Mouse (Mus musculus): ENCODE measurements at regions not wholly inside any gene's neighbourhood (a gene's known extent, or its start where the extent isn't known, plus 50 kb on each side); places are given as distances from the start of the nearest gene placed in this dataset.

DNA sequence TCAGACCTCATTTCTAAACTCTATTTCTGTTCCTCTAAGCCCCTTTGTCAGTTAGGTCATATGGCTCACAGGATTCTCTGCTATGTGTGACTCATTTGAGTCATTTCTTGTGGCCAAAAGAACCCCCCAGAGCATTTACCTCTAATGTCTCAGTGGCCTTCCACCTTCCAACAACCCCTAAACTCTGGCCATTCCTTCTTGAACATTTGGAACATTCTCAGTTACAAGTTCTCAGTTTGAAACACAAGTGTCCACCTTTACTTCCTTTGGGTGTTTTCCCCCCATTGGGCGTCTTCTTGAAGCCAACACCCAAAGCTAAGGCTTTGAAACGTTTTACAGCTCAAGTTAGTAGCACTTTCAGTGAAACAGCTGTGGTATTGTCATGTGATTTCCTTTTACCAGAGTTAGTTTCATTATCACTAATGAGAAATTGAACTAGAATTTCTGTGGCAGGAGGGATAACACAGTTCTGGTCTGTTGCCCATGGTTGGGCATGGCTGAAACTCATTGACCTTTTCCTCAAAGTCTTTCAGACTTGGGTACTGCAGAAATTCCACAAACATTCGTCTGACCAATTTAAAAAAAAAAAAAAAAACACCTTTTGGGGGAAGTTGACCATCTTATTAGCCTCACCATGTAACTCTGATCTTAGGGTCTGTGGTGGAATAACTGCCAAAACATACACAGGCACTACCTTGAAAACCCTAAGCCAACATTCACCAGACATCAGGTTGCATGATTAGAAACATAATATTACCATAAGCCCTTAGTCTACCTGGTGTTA is 201.8 kb downstream of the Nfkbiz start:
- peak; percentile 96 for ATAC-seq

DNA sequence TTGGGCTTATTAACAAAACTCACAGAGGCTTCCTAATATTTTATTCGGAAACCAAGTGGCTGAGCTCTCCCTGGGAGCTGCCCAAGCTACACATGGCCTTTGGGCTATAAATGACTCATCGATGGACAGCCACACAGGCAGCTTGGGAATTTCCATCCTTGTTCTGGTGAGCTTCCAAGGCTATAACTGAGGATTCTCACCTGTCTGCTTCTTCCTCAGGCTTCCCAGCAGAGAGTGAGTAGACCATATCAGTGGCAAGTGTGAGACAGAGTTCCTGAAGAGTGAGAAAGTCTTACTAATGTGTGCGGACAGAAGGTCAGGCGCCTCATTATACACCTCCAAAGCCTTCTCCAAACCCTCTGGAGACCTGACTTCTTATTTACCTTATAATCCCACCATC is 202.5 kb downstream of the Nfkbiz start:
- peak; percentile 0 for ATAC-seq

DNA sequence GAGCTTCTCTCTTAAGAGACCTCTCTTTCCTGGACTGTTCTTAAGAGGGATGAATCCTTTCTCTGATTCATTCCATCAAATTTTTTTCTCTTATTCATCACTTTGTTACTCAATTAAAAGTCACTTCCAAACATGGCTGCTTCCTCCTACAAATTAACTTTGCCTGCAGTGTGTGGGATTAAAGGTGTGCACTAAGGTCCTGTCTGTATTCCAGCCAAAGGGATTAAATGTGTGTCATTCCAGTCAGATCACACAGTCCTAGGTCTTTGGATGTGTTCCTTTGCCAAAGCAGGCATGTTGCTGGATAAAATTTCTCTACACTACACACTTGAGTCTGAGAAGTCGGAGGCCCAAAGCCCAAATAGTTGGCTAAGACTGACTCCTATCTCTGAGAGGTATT is 204.0 kb downstream of the Nfkbiz start:
- no peak for ATAC-seq

DNA sequence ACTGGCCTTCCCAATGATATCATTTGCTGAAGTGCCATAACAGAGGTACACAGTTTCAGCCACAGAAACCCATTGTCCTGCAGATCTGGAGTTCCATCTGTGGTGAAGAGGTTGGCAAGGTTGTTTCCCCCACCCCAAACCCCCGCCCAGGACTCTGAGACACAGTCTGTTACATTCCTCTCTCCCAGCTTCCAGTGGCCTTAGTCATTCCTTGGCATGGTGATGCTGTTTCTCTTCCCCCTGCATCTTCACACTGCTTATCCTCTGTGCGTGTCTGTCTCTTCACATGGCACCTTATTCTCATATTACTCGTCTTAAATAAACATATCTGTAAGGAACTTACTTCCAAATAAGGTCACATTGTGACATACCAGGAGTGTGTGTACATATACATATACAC is 206.5 kb downstream of the Nfkbiz start:
- ATAC-seq: no peak

DNA sequence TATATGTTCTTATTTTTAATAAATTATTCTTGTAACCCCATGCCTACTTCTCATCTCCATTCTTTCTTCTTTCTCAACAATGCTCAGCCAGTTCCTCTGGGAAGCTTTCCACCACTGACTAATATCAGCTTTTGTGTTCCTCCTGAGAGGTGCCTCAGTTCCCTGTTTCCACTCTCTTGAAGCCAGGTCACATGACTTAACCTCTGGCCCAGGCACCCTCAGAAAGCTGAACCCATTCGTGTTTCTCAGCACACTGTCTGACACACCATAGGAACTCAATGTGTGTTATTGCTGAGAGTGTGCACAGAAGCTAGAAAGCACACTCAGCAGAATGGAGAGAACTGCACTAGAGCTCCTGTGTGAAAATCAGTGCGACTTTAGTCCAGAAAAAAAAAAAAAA is 207.1 kb downstream of the Nfkbiz start:
- ATAC-seq: no peak

DNA sequence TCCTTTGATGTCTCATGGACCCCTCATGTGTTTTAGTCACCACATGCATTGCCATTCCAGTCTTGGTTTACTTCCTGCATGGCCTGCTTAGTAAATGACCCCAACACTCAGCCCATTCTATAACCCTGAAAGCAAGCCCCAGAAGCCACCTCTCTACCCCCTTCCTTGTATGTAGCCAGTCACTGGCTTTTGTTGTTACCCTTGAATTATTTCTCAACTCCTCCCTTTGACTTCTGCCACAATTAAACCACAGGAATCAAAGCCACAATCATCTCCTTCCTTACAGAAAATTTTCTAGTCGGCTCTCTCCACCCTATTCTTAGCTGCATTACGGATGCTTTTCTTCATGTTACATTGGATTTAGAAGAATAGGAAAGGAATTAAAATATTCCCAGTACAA is 207.7 kb downstream of the Nfkbiz start:
- ATAC-seq: no peak

DNA sequence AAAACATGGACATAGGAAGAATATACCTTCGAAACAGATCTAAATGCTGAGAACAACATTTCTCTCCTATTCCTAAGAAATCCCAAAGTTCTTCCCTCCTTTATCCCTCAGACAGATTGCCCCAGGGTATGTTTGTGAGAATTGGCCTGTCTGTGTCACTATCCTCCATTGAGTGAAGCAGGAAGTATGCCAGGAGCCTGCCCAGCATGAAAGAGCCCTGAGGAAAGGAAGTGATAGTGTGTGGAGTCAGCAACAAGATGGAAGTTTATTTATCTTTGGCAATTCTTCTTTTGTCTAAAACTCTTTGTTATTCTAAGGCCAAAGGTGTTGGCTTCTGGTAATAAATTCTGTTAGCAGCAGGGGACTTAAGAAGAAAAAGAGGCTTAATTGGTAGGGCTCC is 211.2 kb downstream of the Nfkbiz start:
- ATAC-seq: no peak

DNA sequence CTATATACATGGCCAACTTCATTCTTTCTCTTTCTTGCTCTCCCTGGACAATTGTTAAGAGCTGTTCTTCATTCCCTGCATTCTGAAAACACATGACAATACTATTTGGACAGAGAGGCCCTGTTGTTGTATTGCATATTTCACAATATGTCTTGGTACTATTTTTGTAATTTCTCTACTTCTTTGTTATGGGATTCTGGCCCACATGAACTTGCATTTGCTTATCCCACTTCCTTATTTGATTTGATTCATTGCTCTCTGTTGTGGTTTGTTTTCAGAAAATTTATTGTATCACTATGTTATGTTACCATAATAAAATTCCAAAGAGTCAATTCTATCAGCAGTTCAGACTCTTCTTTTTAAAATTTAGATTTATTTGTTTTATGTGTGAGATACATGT is 215.3 kb downstream of the Nfkbiz start:
- ATAC-seq: no peak

DNA sequence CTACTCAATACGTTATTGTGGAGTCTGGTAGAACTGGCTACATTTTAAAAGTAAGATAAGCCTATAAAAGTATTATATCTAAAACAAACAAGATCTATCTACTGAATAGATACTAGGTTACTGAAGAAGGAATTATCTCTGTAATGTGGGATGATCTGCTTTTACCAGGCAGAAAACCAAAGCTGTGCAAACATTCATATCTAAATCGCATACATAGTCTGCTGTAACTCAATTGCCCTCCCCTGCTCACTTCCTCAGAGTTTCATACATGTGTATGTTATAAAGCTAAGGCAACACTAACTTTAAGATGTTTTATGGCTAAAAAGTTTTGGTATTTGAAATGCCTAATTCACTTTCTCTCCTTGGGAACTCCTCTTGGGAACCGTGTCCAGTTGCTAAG is 219.0 kb downstream of the Nfkbiz start:
- ATAC-seq: no peak

DNA sequence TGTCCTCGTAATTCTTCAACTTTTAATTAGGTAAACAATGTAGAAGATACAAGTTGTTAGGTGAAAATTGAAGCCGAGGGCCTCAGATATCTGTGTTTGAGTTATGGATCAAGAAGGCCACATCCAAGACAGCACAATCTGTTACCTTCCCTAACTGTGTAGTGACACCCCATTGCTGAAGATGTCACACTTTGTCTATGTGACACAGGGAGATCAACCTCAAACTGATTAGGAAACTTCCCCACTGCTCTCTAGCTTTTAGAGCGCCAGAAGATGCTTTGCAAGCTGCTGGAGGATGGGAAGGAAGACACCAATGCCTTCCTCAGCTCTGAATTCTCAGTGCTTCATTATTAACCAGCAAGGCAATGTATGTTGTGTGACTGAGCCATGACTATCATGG is 220.7 kb downstream of the Nfkbiz start:
- ATAC-seq: no peak

DNA sequence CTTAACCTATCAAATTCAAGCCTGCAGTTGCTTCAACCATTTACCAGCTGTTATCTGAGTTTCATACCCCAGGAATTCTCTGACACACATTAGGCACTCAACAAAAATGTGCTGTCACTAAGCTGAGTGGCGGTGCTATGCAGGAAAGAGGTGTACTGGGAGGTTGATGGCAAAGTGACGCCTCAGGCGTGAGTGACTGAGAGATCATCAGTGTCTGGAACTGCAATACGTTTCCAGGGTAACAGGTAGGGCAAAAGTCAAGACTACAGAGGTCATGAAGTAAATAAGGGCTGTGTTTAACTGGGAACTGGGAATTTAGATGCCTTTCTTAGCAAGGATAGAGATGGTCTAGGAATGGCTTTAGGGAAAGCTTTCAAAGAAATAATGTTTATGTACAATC is 221.2 kb downstream of the Nfkbiz start:
- no peak for ATAC-seq

DNA sequence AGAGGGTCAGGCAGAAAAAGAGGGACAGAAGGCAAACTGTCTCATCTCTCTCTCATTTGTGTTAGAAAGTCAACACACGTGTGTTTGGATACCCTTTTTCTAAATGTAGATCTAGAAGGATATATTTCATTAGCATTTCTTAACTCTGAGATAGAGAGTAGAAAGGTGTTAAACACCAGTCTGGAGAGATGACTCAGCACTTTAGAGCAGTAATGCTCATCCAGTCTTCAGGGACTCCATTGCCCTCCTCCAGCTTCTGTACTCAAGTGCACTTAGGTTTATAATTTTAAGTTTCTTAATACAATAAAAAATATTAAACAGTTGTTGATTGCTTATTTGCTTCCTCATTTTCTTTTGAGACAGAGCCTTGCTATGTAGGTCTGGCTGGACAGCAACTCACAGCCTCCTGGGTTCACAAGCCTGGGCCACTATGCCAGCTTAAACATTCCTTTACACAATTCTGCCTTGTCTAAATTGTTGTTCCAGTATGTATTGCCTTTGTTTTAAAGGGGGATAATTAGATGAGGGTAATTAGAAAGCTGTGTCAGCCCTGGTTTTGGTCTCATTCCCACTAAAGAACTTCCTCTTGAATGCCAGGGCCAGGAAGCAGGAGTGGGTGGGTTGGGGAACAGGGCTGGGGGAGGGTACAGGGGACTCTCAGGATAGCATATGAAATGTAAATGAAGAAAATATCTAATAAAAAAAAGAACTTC is 222.1 kb downstream of the Nfkbiz start:
- ATAC-seq: no peak

DNA sequence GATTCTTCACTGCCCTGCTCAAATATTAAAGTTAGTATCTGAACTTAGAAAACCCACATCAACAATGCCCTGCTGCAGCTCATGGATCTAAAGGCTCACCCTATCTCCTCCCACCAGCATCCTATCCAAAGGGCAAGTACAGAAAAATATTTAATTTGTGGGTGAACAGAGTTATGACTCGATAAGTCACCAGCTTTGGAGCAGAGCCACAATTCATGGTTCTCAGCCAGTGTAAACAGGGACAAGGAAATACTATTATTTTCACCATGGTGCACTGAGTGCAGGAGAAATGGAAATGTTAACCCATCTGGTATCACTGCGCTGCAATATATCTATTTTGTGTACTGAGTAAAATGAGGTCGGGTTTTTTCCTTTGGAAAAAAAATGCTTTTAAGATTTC is 225.8 kb downstream of the Nfkbiz start:
- no peak for ATAC-seq

DNA sequence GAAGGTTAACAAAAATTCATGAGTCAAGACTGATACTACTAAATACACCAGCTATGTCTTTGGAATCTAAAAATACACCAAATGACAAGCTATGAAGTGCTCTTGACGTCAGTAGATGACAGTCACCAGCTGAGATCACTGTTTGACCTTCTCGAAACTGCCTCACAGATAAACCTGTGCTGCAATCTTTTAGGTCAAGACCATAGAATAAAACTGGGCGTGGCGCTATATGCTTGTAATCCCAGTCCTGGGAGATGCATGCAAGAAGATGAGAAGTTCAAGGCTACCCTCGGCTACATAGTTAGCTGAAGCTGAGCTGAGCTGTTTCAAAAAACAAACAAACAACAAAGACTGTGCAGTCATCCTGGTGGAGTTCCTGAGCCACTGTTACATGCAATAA is 226.7 kb downstream of the Nfkbiz start:
- no peak for ATAC-seq

DNA sequence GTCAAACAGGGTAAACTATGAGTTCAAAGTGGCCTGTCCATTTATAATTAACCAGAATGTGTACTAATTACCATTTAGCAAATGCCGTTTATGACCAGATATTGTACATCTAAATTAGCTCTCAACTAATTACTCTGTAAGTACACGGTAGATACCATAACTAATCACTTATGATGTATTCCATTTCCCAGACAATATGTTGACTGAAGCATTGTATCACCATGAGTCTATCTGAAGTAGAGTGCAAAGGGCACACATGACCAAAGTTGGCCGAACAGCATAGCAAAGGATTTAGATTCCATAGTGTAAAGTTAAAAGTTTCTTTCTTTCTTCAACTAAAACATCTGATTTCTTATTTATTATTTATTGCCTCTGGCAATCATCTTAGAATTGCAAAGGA is 227.5 kb downstream of the Nfkbiz start:
- ATAC-seq: no peak

DNA sequence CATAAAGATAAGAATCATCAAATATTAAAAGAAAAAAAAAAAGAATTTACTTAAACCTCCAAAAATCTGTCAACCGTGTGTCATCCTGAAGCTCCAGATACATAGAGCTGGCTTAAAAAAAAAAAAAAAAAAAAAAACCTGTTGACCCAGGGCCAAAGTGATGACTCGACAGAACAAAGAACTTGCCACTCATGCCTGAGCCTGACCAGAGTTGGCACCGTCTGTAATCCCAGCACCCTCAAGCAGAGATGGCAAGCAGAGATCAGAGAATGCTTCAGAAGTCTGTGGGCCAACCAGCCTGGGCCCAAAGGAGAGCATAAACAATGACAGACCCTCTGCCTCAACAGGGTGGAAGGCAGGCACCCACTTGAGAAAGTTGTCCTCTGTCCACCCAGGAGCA is 230.3 kb downstream of the Nfkbiz start:
- ATAC-seq: no peak

DNA sequence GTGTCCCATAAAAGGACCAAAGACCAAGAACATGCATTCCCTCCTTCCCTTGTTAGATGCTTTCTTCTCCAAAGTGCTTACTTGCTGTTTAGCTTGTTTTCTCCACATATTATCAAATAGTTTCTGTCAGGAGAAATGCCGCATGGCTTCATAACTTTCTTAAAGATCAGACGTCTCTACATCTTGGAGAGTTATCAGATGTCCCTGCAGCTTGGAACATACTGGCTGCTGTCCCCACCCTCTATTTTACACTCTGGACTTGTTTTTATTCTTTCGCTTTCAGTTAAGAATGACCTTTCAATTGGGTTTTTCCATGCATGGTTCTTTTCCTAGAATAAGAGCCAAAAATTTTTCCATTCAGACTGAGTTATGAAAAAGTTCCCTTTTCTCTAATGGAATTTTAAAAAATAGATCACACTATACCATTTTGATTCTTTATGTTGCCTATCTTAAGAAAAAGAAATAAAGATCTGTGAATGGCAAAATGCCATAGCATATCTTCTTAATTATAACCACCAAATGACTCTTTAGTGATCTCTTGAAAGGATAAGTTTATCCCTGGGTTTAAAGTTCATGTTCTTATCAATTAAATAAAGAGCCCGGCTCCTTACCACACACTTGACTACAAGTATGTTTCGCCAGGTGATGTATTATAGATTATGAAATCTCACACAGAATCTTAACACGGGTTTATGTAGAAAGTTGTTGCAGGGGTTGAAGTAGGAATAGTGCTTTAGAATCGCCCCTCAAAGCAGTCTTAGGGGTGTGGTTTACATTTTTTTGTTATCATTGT is 232.1 kb downstream of the Nfkbiz start:
- ATAC-seq: no peak

DNA sequence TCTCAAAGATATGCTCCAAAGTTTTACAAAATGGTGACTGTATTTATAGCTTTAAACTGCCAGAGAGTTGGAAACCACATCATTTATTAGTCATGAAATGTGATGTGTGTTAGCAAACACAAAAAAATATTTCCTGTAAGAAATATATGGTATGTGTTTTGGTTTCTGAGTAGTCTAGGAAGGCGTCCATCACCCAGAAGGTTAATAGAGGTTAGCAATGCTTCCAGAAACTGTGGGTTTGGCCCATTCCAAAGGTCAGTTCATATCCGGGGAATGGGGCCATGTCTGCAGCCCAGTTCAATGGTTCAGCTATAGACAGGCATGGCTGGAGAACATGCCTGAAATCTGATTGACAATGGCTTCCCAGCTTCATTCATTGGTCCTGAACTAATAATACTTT is 235.1 kb downstream of the Nfkbiz start:
- ATAC-seq: no peak

DNA sequence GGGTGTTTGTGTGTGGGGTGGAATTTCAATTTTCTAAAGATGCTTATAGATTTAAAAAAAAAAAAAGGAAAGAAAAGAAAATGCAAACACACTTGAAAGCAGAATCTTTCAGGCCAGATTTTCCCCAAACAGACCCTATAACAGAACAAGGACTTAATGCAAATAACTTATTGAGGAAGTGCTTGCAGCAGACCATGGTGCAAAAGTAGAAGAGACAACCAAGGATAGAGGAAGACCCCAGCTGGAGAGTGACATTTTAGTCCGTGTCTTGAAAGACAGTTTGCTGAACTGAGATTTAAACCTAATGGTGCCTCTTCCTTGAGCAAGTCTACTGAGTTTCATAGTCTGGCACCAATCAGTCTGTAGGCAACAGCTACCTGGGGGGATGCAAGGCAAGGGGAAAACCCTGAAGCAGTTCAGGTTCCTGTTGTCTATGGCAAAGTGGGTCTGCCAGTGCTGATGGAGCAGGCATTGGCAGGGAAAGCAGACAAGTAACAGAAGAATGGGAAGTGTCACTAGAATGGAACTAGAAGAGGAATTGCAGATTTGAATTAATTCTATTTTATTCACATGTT is 249.2 kb downstream of the Nfkbiz start:
- no peak for ATAC-seq

DNA sequence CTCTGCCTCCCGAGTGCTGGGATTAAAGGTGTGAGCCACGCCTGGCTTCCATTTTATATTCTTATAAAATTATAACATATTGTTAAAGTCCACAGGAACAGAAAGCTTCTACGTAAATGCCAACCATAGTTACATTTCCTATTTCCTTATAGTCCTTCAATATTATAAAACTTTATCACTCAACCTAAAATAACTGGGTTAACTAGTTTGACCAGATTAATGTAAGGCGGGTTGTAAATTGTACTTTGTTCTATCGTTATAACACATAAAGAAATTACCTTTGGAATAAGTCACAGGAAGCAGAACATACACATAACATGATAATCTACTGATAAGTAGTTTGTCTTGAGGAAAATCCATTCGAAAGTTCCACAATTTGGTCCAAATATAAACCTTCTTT is 251.6 kb downstream of the Nfkbiz start:
- no peak for ATAC-seq

DNA sequence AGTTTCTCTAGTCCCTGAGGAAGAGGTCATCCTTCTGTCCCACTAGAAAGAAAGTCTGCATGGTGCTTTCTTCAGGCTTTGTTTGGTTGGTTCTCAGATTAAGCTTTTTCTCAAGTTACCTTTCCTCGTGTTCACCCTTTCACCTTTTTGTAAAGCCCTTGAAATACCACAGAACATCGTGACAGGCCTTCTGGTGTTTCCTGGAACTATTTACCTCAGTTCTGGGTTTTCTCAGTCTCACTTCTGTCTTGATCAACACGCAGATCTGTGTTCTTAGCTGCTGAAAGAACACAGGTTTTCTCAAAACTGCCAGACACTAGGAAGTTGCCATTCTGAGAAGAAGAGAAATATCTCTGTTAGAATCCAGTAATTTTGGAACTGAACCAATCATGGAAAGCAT is 255.8 kb downstream of the Nfkbiz start:
- peak; percentile 81 for ATAC-seq

DNA sequence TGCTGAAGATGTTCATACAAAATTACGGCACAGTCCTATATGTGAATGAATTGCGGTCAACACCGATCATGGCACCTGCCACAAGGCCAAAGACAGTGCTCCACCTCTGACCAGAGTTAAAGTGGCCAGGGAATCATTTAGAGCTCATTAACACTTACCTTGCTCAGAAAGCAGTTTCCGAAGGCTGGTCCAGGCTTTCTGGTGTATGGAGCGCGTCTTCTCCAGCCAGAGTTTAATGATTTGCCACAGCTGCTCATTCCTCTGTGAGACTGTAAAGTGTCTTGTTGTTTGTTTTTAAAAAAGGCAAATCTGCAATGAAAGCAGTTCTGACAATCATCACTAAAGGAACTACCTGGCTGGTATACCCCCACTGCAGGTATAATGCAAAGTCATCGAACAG is 256.7 kb downstream of the Nfkbiz start:
- no peak for ATAC-seq

DNA sequence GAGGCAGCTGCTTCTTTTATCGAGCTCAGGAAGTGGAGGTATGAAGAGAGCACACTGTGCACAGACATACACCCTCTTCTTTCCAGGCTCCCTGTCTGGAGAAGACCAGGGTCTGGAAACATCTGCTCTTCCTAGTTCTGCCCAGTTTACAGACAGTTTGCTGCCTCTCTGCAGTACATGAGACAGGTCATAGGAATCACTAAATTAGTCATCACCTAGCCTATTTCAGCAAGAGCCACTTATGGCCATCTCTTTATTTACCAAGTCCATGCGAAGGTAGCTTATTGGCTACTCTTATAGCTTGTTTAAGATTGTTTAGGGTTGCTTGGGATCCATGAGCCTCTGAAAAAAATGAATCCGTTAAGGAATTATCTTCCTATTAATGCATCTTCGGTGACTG is 257.9 kb downstream of the Nfkbiz start:
- ATAC-seq: no peak
